Mouse (Mus musculus) gonadal fat pad, adult 2 months (tissue): ENCODE data around the gene Adamts14. TPM values are rescaled to one million over a fixed set of nuclear protein-coding genes. Genes with fewer than 3 reads are reported as not detected.

Experiments
- polyA plus RNA-seq: library from polyadenylated mRNA; depleted of rRNA; stranded (reverse); fragments of >200 nt; gene quantifications from 2 replicates; pipeline ENCODE4 v1.2.3, GENCODE M21; 2012; rRNA removed

The Adamts14 gene
- polyA plus RNA-seq, 1 experiment: 3.8 TPM

Other genes with a start within 250 kb of the Adamts14 start
- gene Pcbd1, start 184.1 kb downstream of the Adamts14 start, polyA plus RNA-seq: 44.0 and 48.5 TPM in 2 replicates
- gene Sgpl1, start 125.7 kb downstream of the Adamts14 start, polyA plus RNA-seq: 45.8 and 49.6 TPM in 2 replicates
- 2.1 and 2.6 TPM in 2 replicates for gene Tbata, start 101.5 kb downstream of the Adamts14 start, polyA plus RNA-seq
- gene Prf1, start 24.4 kb upstream of the Adamts14 start, polyA plus RNA-seq: 0.77 and 0.84 TPM in 2 replicates
- gene Pald1, start 110.1 kb upstream of the Adamts14 start, polyA plus RNA-seq: 16.2 and 18.8 TPM in 2 replicates
- 0.26 TPM in 1 of 2 replicates, not detected in the other for gene Nodal, start 144.5 kb upstream of the Adamts14 start, polyA plus RNA-seq
- 71.1 and 80.4 TPM in 2 replicates for gene Eif4ebp2, start 179.2 kb upstream of the Adamts14 start, polyA plus RNA-seq
- 8.3 and 8.4 TPM in 2 replicates for gene Lrrc20, start 202.4 kb upstream of the Adamts14 start, polyA plus RNA-seq